Mouse (Mus musculus) stomach, embryonic 15.5 days (tissue): Measurements from ENCODE around the gene Ipo5. TPM values are rescaled to one million over a fixed set of nuclear protein-coding genes. Genes with fewer than 3 reads are reported as not detected.

Source experiments
- ATAC-seq: fragments of 200-750 bp; cut with Nextera tagmentation; 2 replicates; pipeline ENCODE4 v1.8.0; 2017; ENCODE audit warnings: low read depth, moderate number of reproducible peaks, moderate TSS enrichment; ENCODE audit not compliant: insufficient read depth, low FRiP score
- H3K27ac ChIP-seq: fragments of 300-500 bp; sonication (generic); 2 replicates; pipeline ENCODE4 v1.5.1; 2015; ENCODE audit warnings: mild to moderate bottlenecking, inconsistent platforms
- H3K27me3 ChIP-seq: fragments of 300-500 bp; sonication (generic); replicated peaks from 2 replicates; pipeline ENCODE4 v1.6.1; 2015; ENCODE audit warnings: inconsistent platforms
- H3K36me3 ChIP-seq: fragments of 300-500 bp; sonication (generic); 2 replicates; pipeline ENCODE4 v1.6.1; 2015; ENCODE audit warnings: inconsistent platforms
- H3K4me1 ChIP-seq: fragments of 300-500 bp; sonication (generic); 2 replicates; pipeline ENCODE4 v1.6.1; 2015; ENCODE audit warnings: inconsistent platforms
- H3K4me2 ChIP-seq: fragments of 300-500 bp; sonication (generic); 2 replicates; pipeline ENCODE4 v1.6.1; 2015; ENCODE audit warnings: mild to moderate bottlenecking, inconsistent platforms
- H3K4me3 ChIP-seq: fragments of 300-500 bp; sonication (generic); replicated peaks from 2 replicates; pipeline ENCODE4 v1.5.1; 2015; ENCODE audit warnings: inconsistent platforms
- H3K9ac ChIP-seq: fragments of 300-500 bp; sonication (generic); 2 replicates; pipeline ENCODE4 v1.6.1; 2015; ENCODE audit warnings: inconsistent platforms
- H3K9me3 ChIP-seq: fragments of 300-500 bp; sonication (generic); 2 replicates; pipeline ENCODE4 v1.6.1; 2016; ENCODE audit warnings: inconsistent platforms
- WGBS: fragments of 180-500 bp; shearing (Covaris S2); methylation state at CpG from one replicate; pipeline ENCODE4 v1.1.7; 2015; 5-methylcytosine and 5-hydroxymethylcytosine counted together
- polyA plus RNA-seq: library from polyadenylated mRNA; unstranded; fragments of >200 nt; fragmentation: Nextera tagmentation; extraction: Ambion mirVana; gene quantifications from 2 replicates; pipeline ENCODE4 v1.2.1, GENCODE M21; 2015

The Ipo5 gene
- polyA plus RNA-seq, 1 experiment from 2014 or later = 76.0 TPM

- H3K4me1 ChIP-seq = no peaks in the 10 kb centered on the region
- no peak overlapping the region for H3K4me3 ChIP-seq
- ATAC-seq = no peak
- 57% methylated on average over 5 of the region's 5 CpGs for WGBS
- no peak overlapping the region for H3K9ac ChIP-seq
- H3K36me3 ChIP-seq = no peaks in the 10 kb centered on the region
- no peak overlapping the region for H3K27ac ChIP-seq
- H3K27me3 ChIP-seq = no peaks in the 10 kb centered on the region
- H3K9me3 ChIP-seq = no peaks in the 10 kb centered on the region
- no peak overlapping the region for H3K4me2 ChIP-seq
Observed at GRCm38 (mm10) chr14:120960991-120961390, 50.0 kb downstream of the Ipo5 start.

DNA sequence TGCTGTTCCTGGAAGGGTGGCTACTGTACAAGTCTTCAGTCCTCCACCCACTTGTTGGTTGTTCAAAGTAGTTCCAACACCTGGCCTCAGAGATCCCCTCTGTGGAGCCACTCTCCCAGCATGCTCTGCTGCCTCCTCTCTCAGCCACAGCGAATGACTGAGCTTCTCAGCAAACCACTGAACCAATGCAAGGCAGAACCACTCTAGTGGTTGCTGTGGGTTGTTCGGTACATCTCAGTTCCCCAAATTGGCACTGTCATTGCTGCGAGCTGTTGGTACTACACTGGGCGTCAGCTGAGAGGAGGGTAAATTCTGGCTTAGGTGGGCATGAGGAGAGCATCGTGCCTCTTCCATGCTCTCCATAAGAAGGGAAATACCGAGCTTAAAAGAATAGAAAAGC is 56.0 kb downstream of the Ipo5 start:
- Histone ChIP-seq H3K36me3 (no peaks in the 10 kb centered on the region), H3K4me1 (no peaks in the 10 kb centered on the region), H3K27me3 (no peaks in the 10 kb centered on the region), H3K4me2 (no peak overlapping the region), H3K4me3 (no peak overlapping the region), H3K9me3 (no peaks in the 10 kb centered on the region), H3K9ac (no peak overlapping the region), H3K27ac (no peak overlapping the region)
- WGBS = 83% methylated on average over 6 of the region's 6 CpGs
- no peak for ATAC-seq

- H3K9me3 ChIP-seq = no peaks in the 10 kb centered on the region
- no peak overlapping the region for H3K9ac ChIP-seq
- no peaks in the 10 kb centered on the region for H3K4me1 ChIP-seq
- 84% methylated on average over 4 of the region's 4 CpGs for WGBS
- H3K4me2 ChIP-seq = no peak overlapping the region
- H3K27me3 ChIP-seq = no peaks in the 10 kb centered on the region
- ATAC-seq = no peak
- H3K36me3 ChIP-seq = no peaks in the 10 kb centered on the region
- H3K4me3 ChIP-seq = no peak overlapping the region
- H3K27ac ChIP-seq = no peak overlapping the region
Observed at GRCm38 (mm10) chr14:120968723-120969122, 57.7 kb downstream of the Ipo5 start.

- no peak for ATAC-seq
Observed at GRCm38 (mm10) chr14:120969673-120970072, 58.6 kb downstream of the Ipo5 start.

GRCm38 (mm10) chr14:120970637-120971036 is 59.6 kb downstream of the Ipo5 start:
- H3K27me3 ChIP-seq = no peaks in the 10 kb centered on the region
- no peaks in the 10 kb centered on the region for H3K36me3 ChIP-seq
- no peak overlapping the region for H3K4me3 ChIP-seq
- no peak overlapping the region for H3K9ac ChIP-seq
- no peaks in the 10 kb centered on the region for H3K4me1 ChIP-seq
- H3K27ac ChIP-seq = no peak overlapping the region
- 79% methylated on average over 8 of the region's 8 CpGs for WGBS
- no peak for ATAC-seq
- no peak overlapping the region for H3K4me2 ChIP-seq
- H3K9me3 ChIP-seq = no peaks in the 10 kb centered on the region

More at GRCm38 (mm10) chr14:120969673-120970072, 58.6 kb downstream of the Ipo5 start:
- Histone ChIP-seq H3K9me3 (no peaks in the 10 kb centered on the region), H3K9ac (no peak overlapping the region), H3K4me3 (no peak overlapping the region), H3K27me3 (no peaks in the 10 kb centered on the region), H3K36me3 (no peaks in the 10 kb centered on the region), H3K4me2 (no peak overlapping the region), H3K4me1 (no peaks in the 10 kb centered on the region), H3K27ac (no peak overlapping the region)
- WGBS = 85% methylated on average over 3 of the region's 3 CpGs

GRCm38 (mm10) chr14:120971313-120971712 is 60.3 kb downstream of the Ipo5 start:
- no peak overlapping the region for H3K4me3 ChIP-seq
- H3K9me3 ChIP-seq = no peaks in the 10 kb centered on the region
- H3K36me3 ChIP-seq = no peaks in the 10 kb centered on the region
- no peak overlapping the region for H3K27ac ChIP-seq
- no peaks in the 10 kb centered on the region for H3K4me1 ChIP-seq
- H3K27me3 ChIP-seq = no peaks in the 10 kb centered on the region
- H3K9ac ChIP-seq = no peak overlapping the region
- ATAC-seq = no peak
- 67% methylated on average over 6 of the region's 6 CpGs for WGBS
- no peak overlapping the region for H3K4me2 ChIP-seq

DNA sequence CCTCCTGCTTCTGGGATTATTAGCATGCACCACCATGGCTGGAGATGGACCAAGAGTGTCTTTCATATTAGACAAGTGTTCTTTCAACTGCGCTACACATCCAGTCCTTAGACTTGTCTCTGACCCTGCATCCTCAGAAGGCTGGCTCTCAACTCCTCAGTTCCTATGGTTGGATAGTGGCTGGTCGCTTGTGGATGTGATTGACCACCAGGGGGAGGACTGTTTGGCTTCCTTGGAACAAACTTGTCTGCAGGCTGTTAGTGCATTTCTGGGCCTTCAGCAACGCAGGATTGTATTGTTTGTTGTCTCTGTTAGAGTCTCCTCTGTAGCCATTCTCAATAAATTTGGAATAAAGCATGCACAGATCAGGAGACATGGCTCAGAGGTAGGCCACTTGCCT is 68.5 kb downstream of the Ipo5 start:
- Histone ChIP-seq H3K9ac (no peak overlapping the region), H3K4me3 (no peak overlapping the region), H3K36me3 (no peaks in the 10 kb centered on the region), H3K27me3 (no peaks in the 10 kb centered on the region), H3K27ac (no peak overlapping the region), H3K9me3 (no peaks in the 10 kb centered on the region), H3K4me2 (no peak overlapping the region), H3K4me1 (no peaks in the 10 kb centered on the region)
- no peak for ATAC-seq
- 53% methylated on average over 3 of the region's 3 CpGs for WGBS

GRCm38 (mm10) chr14:120989126-120989525 is 78.1 kb downstream of the Ipo5 start:
- H3K9ac ChIP-seq = no peak overlapping the region
- no peaks in the 10 kb centered on the region for H3K9me3 ChIP-seq
- no peaks in the 10 kb centered on the region for H3K36me3 ChIP-seq
- H3K27ac ChIP-seq = no peak overlapping the region
- ATAC-seq = no peak
- no peaks in the 10 kb centered on the region for H3K27me3 ChIP-seq
- H3K4me1 ChIP-seq = no peaks in the 10 kb centered on the region
- WGBS = 64% methylated on average over 6 of the region's 6 CpGs
- no peak overlapping the region for H3K4me3 ChIP-seq
- no peak overlapping the region for H3K4me2 ChIP-seq

Other genes starting within 250 kb of the Ipo5 start
- 17.3 and 19.1 TPM in 2 replicates for gene Farp1, start 124.0 kb downstream of the Ipo5 start, polyA plus RNA-seq